ENCODE assay signal across 9 mouse cellular contexts in the genomic region with DNA sequence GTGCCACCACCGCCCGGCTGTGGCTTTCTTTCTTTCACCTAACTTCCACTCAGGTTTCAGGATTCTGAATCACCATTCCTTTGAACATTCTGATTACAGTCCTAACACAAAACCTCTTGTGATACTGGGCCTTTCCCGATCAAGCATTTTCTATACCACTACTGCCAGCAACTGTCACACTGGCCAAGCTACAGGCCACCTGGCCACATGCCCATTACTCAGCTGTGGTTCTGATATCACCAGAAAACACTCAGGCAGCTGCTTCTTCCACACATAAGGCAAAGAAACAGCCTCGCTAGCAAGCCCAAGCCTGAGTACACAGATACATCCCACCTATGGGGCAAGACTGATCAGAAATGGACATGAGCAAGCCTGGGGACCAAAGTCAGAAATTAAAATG.
A peak's percentile ranks its signal among the peaks of the same experiment; 100 is the strongest.
DNase-seq lines count a peak whose midpoint lies in the region; ATAC-seq and TF ChIP-seq lines count a peak whose summit lies in the region.
"Had no signal": no experiment of that assay in that cellular context is flagged by ENCODE, and none has a peak within 500 bp of the region (broad histone marks: within the 10 kb centered on the region; RNA-seq: fewer than 3 reads in every experiment).

No protein-coding gene starts in this region.

- no peaks in the 10 kb centered on the region for H3K27me3 ChIP-seq in heart, postnatal 0 days (ENCODE audit: control insufficient read depth, insufficient read depth, low read length)

- no peak overlapping the region for H3K4me3 ChIP-seq in gastrocnemius, adult 2 months
- H3K4me3 ChIP-seq in heart, postnatal 0 days (ENCODE audit: low read depth, low read length) = no peak overlapping the region

- intact Hi-C loops in gastrocnemius, adult 2 months (cut with DNase I) = no loop called here

- no peak for TF ChIP-seq CTCF in gastrocnemius, adult 2 months (IDR thresholded peaks at IDR 0.05)
- no peak for TF ChIP-seq CTCF in heart, postnatal 0 days (IDR thresholded peaks at IDR 0.05; ENCODE audit: low read depth)

- no peak overlapping the region for H3K4me2 ChIP-seq in heart, postnatal 0 days (ENCODE audit: low read depth, low read length)

- H3K9ac ChIP-seq in heart, postnatal 0 days (replicated peaks; ENCODE audit: low read depth, low read length) = no peak overlapping the region

- no peak overlapping the region for H3K27ac ChIP-seq in gastrocnemius, adult 2 months
- peak overlapping the region; percentile 50; the same call in 1 of the 2 replicates for H3K27ac ChIP-seq in heart, postnatal 0 days (ENCODE audit: low read depth)

- H3K36me3 ChIP-seq in heart, postnatal 0 days (replicated peaks; ENCODE audit: control insufficient read depth, insufficient read depth, low read length) = no peaks in the 10 kb centered on the region

- no peak for TF ChIP-seq EP300 in heart, postnatal 0 days (IDR thresholded peaks at IDR 0.05; ENCODE audit: low read depth)

- H3K9me3 ChIP-seq in heart, postnatal 0 days (replicated peaks; ENCODE audit: control insufficient read depth, low read length) = no peaks in the 10 kb centered on the region

- peaks cover 13% of the 10 kb centered on the region; the same call in 1 of the 2 replicates for H3K4me1 ChIP-seq in heart, postnatal 0 days (ENCODE audit: control insufficient read depth, insufficient read depth)

- peak; percentile 53 for DNase-seq in gastrocnemius, adult 2 months
- no peak for DNase-seq in gastrocnemius, postnatal 25 days
- DNase-seq in lung, postnatal 10 days = peak; percentile 36
- DNase-seq in lung, postnatal 36 days = no peak
- peak; percentile 21 for DNase-seq in cerebellum, adult 11-12 months
- peak; percentile 21 for DNase-seq in heart, postnatal 0 days (ENCODE audit: low spot score)
- no peak for DNase-seq in right cerebral cortex, adult 2 months (ENCODE audit: low spot score in 2 of 2)
- DNase-seq in thymus, postnatal 0 days (ENCODE audit: low spot score) = no peak

- 50% methylated on average over 4 of the region's 4 CpGs for WGBS in heart, postnatal 0 days

- peak; percentile 41; the same call in 1 of the 2 replicates for ATAC-seq in heart, postnatal 0 days (ENCODE audit: insufficient read depth, low read depth)
- ATAC-seq: inflammation-experienced regulatory T-cells, adult 6 months had no signal

Comparison
In these comparisons a context has a peak if more than half of its experiments do, and no peak if none do; other contexts are left out.
1. DNase-seq: peak in gastrocnemius, adult 2 months (single experiment), lung, postnatal 10 days (single experiment), cerebellum, adult 11-12 months (single experiment) and heart, postnatal 0 days (single experiment); none in gastrocnemius, postnatal 25 days (single experiment), lung, postnatal 36 days (single experiment), right cerebral cortex, adult 2 months (0 of 2) and thymus, postnatal 0 days (single experiment).